Mouse (Mus musculus): ENCODE measurements around the gene Tradd. TPM values are rescaled to one million over a fixed set of nuclear protein-coding genes. Genes with fewer than 3 reads are reported as not detected.
"Not testable (repeated sequence)": the region's sequence is repeated elsewhere in the genome, so short reads cannot be mapped to it uniquely, and the experiment has no call there.

The Tradd gene
- polyA plus RNA-seq, 1 experiment from 2014 or later: 13.2 TPM

DNA sequence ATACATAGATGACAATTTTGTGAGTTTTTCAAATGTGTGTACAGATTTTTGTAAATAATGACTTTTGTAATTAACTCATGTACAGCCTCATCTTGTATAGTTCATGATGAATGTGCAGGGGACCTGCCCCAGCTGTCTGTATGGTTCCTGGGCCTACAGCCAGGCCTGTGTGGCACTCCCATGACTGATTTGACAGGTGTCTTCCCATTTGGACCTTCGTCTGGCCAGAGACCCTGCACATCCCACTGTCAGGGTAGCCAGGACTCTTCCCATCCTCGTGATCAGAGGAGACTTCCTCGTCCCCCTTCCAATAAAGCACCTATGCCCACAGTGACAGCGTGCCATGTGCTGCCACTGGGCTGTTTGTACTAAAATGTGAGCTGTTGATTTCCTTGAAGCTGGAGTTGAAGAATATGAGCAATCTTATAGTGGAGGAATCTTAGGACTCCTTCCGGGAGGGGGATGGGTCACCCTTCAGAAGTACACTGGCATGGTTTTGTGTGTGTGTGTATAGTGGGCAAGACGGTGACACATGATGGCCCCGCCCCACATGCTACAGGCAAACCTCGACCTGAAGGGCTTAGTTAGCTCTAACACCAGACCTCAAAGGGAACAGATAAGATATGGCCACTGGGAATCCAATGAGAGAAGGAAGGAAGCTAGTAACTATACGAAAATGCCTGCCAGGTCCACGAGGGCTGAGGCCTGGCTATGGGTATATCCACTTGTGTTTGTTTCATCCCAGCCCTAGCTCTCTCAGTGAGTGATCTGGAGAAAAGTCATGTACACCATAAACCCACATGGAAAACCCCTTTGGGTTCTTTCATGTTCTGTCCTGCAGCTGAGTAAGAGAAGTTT is 11.5 kb downstream of the Tradd start:
- H3K4me3 ChIP-seq: no peak overlapping the region
- no peak overlapping the region for H3K27ac ChIP-seq
- H3K9me3 ChIP-seq (replicated peaks): no peaks in the 10 kb centered on the region
- H3K36me3 ChIP-seq (ENCODE audit: poor library complexity, severe bottlenecking): peaks cover 45% of the 10 kb centered on the region
- peaks cover 30% of the 10 kb centered on the region for H3K27me3 ChIP-seq
- peaks cover 14% of the 10 kb centered on the region for H3K4me1 ChIP-seq
- H3K9ac ChIP-seq: no peak overlapping the region
- ATAC-seq: no peak
- no peak overlapping the region for H3K4me2 ChIP-seq
- 95% methylated on average over 10 of the region's 10 CpGs for WGBS

GRCm38 (mm10) chr8:105251954-105252353 is 12.5 kb downstream of the Tradd start:
- H3K27me3 ChIP-seq: peaks cover 23% of the 10 kb centered on the region
- peaks cover 14% of the 10 kb centered on the region for H3K4me1 ChIP-seq
- H3K9me3 ChIP-seq (replicated peaks): no peaks in the 10 kb centered on the region
- peaks cover 53% of the 10 kb centered on the region for H3K36me3 ChIP-seq (ENCODE audit: poor library complexity, severe bottlenecking)
- no peak overlapping the region for H3K9ac ChIP-seq
- no peak overlapping the region for H3K27ac ChIP-seq
- WGBS: 94% methylated on average over 6 of the region's 6 CpGs
- ATAC-seq: no peak
- no peak overlapping the region for H3K4me3 ChIP-seq
- no peak overlapping the region for H3K4me2 ChIP-seq

DNA sequence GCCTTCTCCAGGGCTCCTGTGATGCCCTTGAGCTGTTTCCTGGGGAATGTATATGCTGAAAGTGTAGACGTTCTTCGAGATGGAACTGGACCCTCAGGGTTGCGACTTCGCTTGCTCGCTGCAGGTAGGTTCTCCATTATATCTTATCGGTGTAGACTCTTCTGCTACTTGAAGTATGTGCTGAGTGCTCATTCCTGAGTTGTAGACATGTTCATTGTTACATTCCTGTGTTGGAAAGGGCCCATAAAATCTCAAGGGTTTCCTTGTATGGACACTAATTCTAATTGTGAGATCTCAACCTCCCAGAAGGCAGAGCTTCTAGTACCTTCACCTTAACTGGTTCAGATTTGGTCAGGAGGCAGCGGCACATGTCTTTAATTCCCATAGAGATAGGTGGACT is 23.4 kb downstream of the Tradd start:
- Histone ChIP-seq H3K27ac (no peak overlapping the region), H3K4me1 (no peaks in the 10 kb centered on the region), H3K4me3 (no peak overlapping the region), H3K36me3 (ENCODE audit: poor library complexity, severe bottlenecking) (peaks cover 58% of the 10 kb centered on the region), H3K27me3 (no peaks in the 10 kb centered on the region), H3K9ac (no peak overlapping the region), H3K4me2 (no peak overlapping the region), H3K9me3 (replicated peaks) (no peaks in the 10 kb centered on the region)
- ATAC-seq: no peak
- 97% methylated on average over 7 of the region's 7 CpGs for WGBS

DNA sequence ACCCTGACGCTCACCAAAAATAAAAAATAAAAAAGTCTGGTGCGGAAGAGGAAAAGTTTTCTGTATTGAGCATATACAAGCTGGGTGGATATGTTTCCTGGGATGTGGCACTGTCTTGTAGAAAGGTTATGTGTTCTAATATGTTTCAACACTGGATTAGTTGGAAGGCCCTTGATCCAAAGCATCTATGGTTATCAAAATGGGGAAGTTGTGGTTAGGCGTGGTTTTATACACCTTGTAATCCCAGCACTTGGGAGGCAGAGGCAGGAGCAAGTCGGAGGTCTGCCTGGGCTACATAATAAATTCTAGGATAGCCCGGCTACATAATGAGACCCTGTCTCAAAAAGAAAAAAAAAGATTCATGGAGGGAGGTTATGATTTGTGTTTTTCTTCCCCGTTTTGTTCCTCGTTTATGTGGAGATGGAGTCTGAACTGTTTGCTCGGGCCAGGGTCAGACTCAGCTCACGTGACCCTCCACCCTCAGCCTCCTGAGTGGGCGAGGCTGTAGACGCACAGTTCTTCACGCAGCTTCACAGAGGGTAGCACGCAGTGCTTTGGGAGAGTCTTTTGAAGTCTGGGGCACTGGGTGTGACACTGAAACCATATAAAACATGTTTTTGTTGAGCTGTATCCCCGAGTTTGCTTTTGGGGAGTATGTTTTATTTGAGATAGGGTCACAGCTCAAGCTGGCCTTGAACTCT is 26.8 kb downstream of the Tradd start:
- peaks cover 53% of the 10 kb centered on the region for H3K36me3 ChIP-seq (ENCODE audit: poor library complexity, severe bottlenecking)
- H3K27me3 ChIP-seq: no peaks in the 10 kb centered on the region
- no peak overlapping the region for H3K9ac ChIP-seq
- 90% methylated on average over 14 of the region's 14 CpGs for whole genome bisulfite sequencing
- no peaks in the 10 kb centered on the region for H3K4me1 ChIP-seq
- no peak overlapping the region for H3K4me2 ChIP-seq
- H3K4me3 ChIP-seq: no peak overlapping the region
- no peak overlapping the region for H3K27ac ChIP-seq
- ATAC-seq: no peak
- no peaks in the 10 kb centered on the region for H3K9me3 ChIP-seq (replicated peaks)

DNA sequence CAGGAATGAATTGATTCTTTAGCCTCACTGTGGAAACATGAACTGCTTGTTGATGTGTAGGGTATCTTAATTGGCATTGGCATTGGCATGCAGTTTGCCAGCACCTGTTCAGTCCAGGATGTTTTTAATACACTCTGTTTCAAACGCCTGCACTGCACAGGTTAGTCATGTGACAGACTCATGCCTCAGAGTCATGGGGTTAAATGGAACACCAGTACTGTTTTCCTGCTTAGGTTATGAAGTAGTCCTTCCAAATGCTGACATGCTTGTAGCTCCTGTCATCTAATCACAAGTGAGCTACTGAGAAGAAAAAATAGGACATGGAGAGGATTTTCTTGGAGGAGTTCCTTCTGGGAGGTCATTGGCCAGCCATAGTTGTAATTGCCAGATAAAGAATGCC is 29.2 kb downstream of the Tradd start:
- H3K9ac ChIP-seq: no peak overlapping the region
- H3K4me2 ChIP-seq: no peak overlapping the region
- H3K4me1 ChIP-seq: no peaks in the 10 kb centered on the region
- no peak overlapping the region for H3K4me3 ChIP-seq
- no peak overlapping the region for H3K27ac ChIP-seq
- H3K36me3 ChIP-seq (ENCODE audit: poor library complexity, severe bottlenecking): peaks cover 32% of the 10 kb centered on the region
- no peak for ATAC-seq
- H3K9me3 ChIP-seq (replicated peaks): no peaks in the 10 kb centered on the region
- WGBS: 86% methylated on average over 1 of the region's 1 CpGs
- no peaks in the 10 kb centered on the region for H3K27me3 ChIP-seq

DNA sequence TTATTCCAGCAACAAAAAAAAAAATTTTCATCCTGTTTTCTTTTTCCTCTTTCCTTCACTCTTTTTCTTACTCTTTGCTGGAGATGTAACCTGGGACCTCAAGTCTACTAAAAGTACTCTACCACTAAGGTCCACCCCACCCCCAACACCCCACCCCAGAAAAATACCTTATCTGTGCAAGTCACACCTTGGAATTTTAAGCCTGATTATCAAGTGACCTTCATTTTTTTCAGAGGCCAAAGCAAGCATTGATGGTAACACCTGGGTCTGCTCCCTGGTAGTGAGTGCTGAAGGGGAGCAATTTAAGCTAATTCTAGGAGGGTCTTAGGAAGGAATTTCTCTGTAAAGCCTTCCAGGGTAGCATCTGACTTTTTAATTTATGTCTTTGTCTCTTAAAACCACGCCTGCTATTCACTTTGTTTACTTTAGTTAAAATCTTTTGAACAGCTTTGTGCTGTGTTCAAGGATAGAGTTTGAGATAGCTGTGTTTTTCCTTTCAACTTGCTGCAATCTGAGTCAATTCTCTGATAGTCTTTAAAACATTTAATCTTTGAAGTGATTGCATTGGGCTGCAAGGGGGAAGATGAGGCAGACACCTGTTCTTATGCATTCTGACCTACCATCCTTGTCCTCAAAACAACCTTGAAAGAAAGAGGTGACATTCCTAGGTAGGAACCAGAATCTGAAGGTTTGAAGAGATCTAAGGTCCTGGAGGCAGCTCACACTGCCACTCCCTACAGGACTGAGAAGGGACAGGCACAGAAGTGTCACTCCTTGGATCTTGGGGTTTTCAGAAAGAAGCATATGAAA is 31.1 kb downstream of the Tradd start:
- WGBS: 68% methylated on average over 1 of the region's 1 CpGs
- H3K4me3 ChIP-seq: no peak overlapping the region
- H3K27me3 ChIP-seq: no peaks in the 10 kb centered on the region
- no peak overlapping the region for H3K9ac ChIP-seq
- no peaks in the 10 kb centered on the region for H3K9me3 ChIP-seq (replicated peaks)
- no peaks in the 10 kb centered on the region for H3K4me1 ChIP-seq
- H3K27ac ChIP-seq: no peak overlapping the region; the same call in 1 of the 2 replicates
- ATAC-seq: no peak
- no peak overlapping the region for H3K4me2 ChIP-seq
- peaks cover 17% of the 10 kb centered on the region for H3K36me3 ChIP-seq (ENCODE audit: poor library complexity, severe bottlenecking)

- H3K9ac ChIP-seq; H3K4me2 ChIP-seq; H3K4me1 ChIP-seq; H3K4me3 ChIP-seq; H3K27me3 ChIP-seq; H3K9me3 ChIP-seq (replicated peaks); H3K27ac ChIP-seq; ATAC-seq: not testable (repeated sequence)
- peaks cover 16% of the 10 kb centered on the region for H3K36me3 ChIP-seq (ENCODE audit: poor library complexity, severe bottlenecking)
- 90% methylated on average over 4 of the region's 4 CpGs for WGBS
Observed at GRCm38 (mm10) chr8:105232321-105232693, 32.1 kb downstream of the Tradd start.

DNA sequence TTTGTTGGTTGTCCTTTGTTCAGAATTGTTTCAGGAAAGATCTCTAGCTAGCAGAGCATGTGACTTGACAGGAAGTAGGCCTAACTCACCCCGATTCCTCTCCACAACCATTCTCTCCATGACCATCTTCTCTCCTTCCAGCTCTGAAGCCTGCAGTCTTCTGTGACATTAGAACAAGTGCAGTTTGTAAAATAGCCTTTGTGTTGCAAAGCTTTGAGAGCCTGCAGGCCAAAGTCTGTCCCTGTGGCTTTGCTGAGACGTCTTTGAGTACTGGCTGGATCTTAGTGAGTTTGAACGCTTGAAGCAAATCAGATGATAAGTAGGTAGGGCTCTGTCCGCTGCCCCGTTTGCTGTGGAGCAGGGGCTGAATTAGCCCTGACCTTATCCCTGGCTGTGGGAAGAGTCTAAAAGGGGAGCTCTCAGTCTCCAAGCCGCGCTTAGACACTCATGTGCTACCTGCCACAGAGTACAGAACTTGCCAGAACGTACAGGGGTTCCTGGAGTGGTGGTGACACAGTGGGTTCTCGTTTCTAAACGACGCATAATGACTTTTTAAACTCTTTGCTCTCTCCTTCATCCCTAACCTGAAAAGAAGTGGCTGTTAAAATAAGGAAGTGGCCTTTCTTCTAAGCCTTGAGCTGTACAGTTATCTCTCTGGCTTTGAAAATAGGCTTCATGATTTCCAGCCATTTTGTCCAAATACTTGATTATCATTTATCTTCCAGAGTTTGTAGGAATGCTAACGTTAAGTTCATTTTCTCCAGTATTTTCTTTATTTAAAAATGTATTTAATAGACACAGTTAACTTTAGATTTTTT is 32.7 kb downstream of the Tradd start:
- H3K27me3 ChIP-seq: no peaks in the 10 kb centered on the region
- no peaks in the 10 kb centered on the region for H3K9me3 ChIP-seq (replicated peaks)
- H3K36me3 ChIP-seq (ENCODE audit: poor library complexity, severe bottlenecking): peaks cover 14% of the 10 kb centered on the region
- H3K4me1 ChIP-seq: no peaks in the 10 kb centered on the region; the same call in 1 of the 2 replicates
- WGBS: 85% methylated on average over 12 of the region's 12 CpGs
- H3K9ac ChIP-seq: no peak overlapping the region
- H3K4me3 ChIP-seq: no peak overlapping the region
- H3K4me2 ChIP-seq: no peak overlapping the region
- H3K27ac ChIP-seq: no peak overlapping the region
- no peak for ATAC-seq

DNA sequence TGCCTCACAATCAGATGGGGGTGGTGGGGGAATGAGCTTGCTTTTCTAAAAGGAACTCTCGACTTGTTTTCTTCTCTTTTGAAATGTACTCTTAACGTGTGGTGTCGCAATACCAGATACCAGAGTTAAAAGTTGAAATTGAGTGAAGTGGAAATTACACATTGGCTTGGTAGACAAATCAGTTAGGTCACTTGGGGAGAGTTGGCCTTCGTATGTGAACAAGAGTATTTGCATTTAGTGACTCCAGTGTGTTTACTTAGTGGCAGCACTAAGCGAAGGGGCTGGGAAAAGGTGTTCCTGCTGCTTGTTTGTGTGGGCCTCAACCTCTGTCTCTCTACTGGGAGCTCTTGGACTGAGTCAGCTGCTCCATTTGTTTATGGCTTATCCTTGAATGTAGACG is 38.5 kb downstream of the Tradd start:
- ATAC-seq: no peak
- Histone ChIP-seq H3K27ac (no peak overlapping the region), H3K27me3 (no peaks in the 10 kb centered on the region), H3K4me2 (peak overlapping the region; percentile 87), H3K4me1 (peaks cover 17% of the 10 kb centered on the region), H3K9ac (peak overlapping the region; percentile 93), H3K9me3 (replicated peaks) (no peaks in the 10 kb centered on the region), H3K4me3 (peak overlapping the region; percentile 95), H3K36me3 (ENCODE audit: poor library complexity, severe bottlenecking) (no peaks in the 10 kb centered on the region)
- 29% methylated on average over 6 of the region's 6 CpGs for WGBS

DNA sequence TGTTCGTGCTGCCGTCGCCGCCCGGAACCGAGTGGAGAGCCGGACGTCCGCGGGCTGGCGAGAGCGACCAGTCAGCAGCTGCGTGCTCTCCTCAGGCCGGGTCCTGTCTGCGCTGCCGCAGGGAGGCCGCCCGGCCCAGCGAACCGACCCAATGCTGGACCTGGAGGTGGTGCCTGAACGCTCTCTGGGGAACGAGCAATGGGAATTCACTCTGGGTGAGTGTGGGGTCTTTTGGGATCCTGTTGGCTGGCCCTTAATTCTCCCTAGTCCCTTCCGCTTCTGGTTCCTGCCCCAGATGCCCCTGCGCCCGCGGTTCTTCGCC is 39.2 kb downstream of the Tradd start:
- under 1% methylated on average over 26 of the region's 27 CpGs for WGBS
- no peaks in the 10 kb centered on the region for H3K27me3 ChIP-seq
- H3K4me1 ChIP-seq: peaks cover 17% of the 10 kb centered on the region
- ATAC-seq: no peak
- peak overlapping the region; percentile 95 for H3K4me3 ChIP-seq
- no peaks in the 10 kb centered on the region for H3K36me3 ChIP-seq (ENCODE audit: poor library complexity, severe bottlenecking)
- H3K9ac ChIP-seq: peak overlapping the region; percentile 93
- no peaks in the 10 kb centered on the region for H3K9me3 ChIP-seq (replicated peaks)
- H3K4me2 ChIP-seq: peak overlapping the region; percentile 87
- peak overlapping the region; percentile 66 for H3K27ac ChIP-seq

GRCm38 (mm10) chr8:105224413-105225271 is 39.8 kb downstream of the Tradd start, which contains the start of gene D230025D16Rik:
TSS of gene D230025D16Rik (plus strand) at chr8:105225145.
- ATAC-seq: peak; percentile 97
- H3K27ac ChIP-seq: peak within 1 kb of the TSS; percentile 73
- peak within 1 kb of the TSS; percentile 93 for H3K9ac ChIP-seq
- H3K4me1 ChIP-seq: peaks cover 17% of the 10 kb centered on the region
- H3K27me3 ChIP-seq: no peaks in the 10 kb centered on the region
- 2% methylated on average over 34 of the region's 34 CpGs for WGBS
- no peaks in the 10 kb centered on the region for H3K36me3 ChIP-seq (ENCODE audit: poor library complexity, severe bottlenecking)
- H3K4me3 ChIP-seq: peak within 1 kb of the TSS; percentile 95
- peak within 1 kb of the TSS; percentile 87 for H3K4me2 ChIP-seq
- H3K9me3 ChIP-seq (replicated peaks): no peaks in the 10 kb centered on the region

All from forebrain, embryonic 13.5 days (tissue).